Mouse (Mus musculus) lung, adult 2 months (tissue): ENCODE results near the gene Preb.

Experiments
- CTCF ChIP-seq: fragments of 200-500 bp; IDR thresholded peaks from 2 replicates; pipeline ENCODE4 v1.5.1; 2011; ENCODE audit warnings: mild to moderate bottlenecking, low read length, control low read depth; ENCODE audit not compliant: insufficient read depth
- POLR2A ChIP-seq: fragments of 200-500 bp; IDR thresholded peaks from 2 replicates; pipeline ENCODE4 v1.6.1; 2011; ENCODE audit warnings: low read depth, mild to moderate bottlenecking, control low read depth, low read length, borderline replicate concordance; ENCODE audit errors: extremely low read depth

- TF ChIP-seq POLR2A (peak; percentile 78), CTCF (no peak)
Observed at GRCm38 (mm10) chr5:30907413-30908059, 52.6 kb downstream of the Preb start, which contains the start of gene Ost4.
